Mouse (Mus musculus): ENCODE data around the gene Rassf5.

GRCm38 (mm10) chr1:131180386-131180785 is 64.7 kb downstream of the Rassf5 start:
- TF ChIP-seq CTCF (IDR thresholded peaks at IDR 0.05; ENCODE audit: low read depth) = no peak
- TF ChIP-seq EP300 (optimal IDR thresholded peaks at IDR 0.05) = no peak
